Mouse (Mus musculus): Measurements from ENCODE around the gene Prima1. TPM values are rescaled to one million over a fixed set of nuclear protein-coding genes. Genes with fewer than 3 reads are reported as not detected.

The Prima1 gene
- polyA plus RNA-seq, 1 experiment from 2014 or later = 1.1 TPM

GRCm38 (mm10) chr12:103183057-103183456 lies 58.9 kb downstream of the Prima1 start:
- no peak overlapping the region for H3K9ac ChIP-seq
- peak; percentile 43; the same call in 1 of the 2 replicates for ATAC-seq
- H3K4me3 ChIP-seq (replicated peaks) = no peak overlapping the region
- WGBS = 12% methylated on average over 7 of the region's 7 CpGs
- no peak overlapping the region for H3K27ac ChIP-seq
- H3K36me3 ChIP-seq = no peaks in the 10 kb centered on the region
- H3K4me2 ChIP-seq (replicated peaks) = no peak overlapping the region
- no peaks in the 10 kb centered on the region for H3K4me1 ChIP-seq (replicated peaks)
- H3K9me3 ChIP-seq = no peaks in the 10 kb centered on the region
- no peaks in the 10 kb centered on the region for H3K27me3 ChIP-seq (replicated peaks)

- H3K36me3 ChIP-seq = no peaks in the 10 kb centered on the region
- H3K9me3 ChIP-seq = no peaks in the 10 kb centered on the region
- no peaks in the 10 kb centered on the region for H3K27me3 ChIP-seq (replicated peaks)
- no peak for ATAC-seq
- no peak overlapping the region for H3K4me2 ChIP-seq (replicated peaks)
- no peak overlapping the region for H3K4me3 ChIP-seq (replicated peaks)
- WGBS = 56% methylated on average over 12 of the region's 12 CpGs
- no peak overlapping the region for H3K27ac ChIP-seq
- H3K9ac ChIP-seq = no peak overlapping the region
- no peaks in the 10 kb centered on the region for H3K4me1 ChIP-seq (replicated peaks)
Measured at GRCm38 (mm10) chr12:103168892-103169291, 73.1 kb downstream of the Prima1 start.

- Histone ChIP-seq H3K27me3 (replicated peaks) (no peaks in the 10 kb centered on the region), H3K27ac (no peak overlapping the region), H3K36me3 (no peaks in the 10 kb centered on the region), H3K9me3 (no peaks in the 10 kb centered on the region), H3K9ac (no peak overlapping the region), H3K4me2 (replicated peaks) (no peak overlapping the region), H3K4me3 (replicated peaks) (no peak overlapping the region), H3K4me1 (replicated peaks) (no peaks in the 10 kb centered on the region)
- WGBS = 68% methylated on average over 14 of the region's 14 CpGs
- ATAC-seq = no peak
Measured at GRCm38 (mm10) chr12:103164101-103165030, 77.6 kb downstream of the Prima1 start.

GRCm38 (mm10) chr12:103163596-103163995 lies 78.4 kb downstream of the Prima1 start:
- H3K27ac ChIP-seq = no peak overlapping the region
- no peak overlapping the region for H3K9ac ChIP-seq
- no peaks in the 10 kb centered on the region for H3K36me3 ChIP-seq
- no peaks in the 10 kb centered on the region for H3K9me3 ChIP-seq
- no peak for ATAC-seq
- WGBS = 84% methylated on average over 10 of the region's 10 CpGs
- H3K4me3 ChIP-seq (replicated peaks) = no peak overlapping the region
- H3K4me2 ChIP-seq (replicated peaks) = no peak overlapping the region
- no peaks in the 10 kb centered on the region for H3K27me3 ChIP-seq (replicated peaks)
- no peaks in the 10 kb centered on the region for H3K4me1 ChIP-seq (replicated peaks)

GRCm38 (mm10) chr12:103160721-103161120 lies 81.2 kb downstream of the Prima1 start:
- H3K4me1 ChIP-seq (replicated peaks) = no peaks in the 10 kb centered on the region
- ATAC-seq = no peak
- WGBS = 85% methylated on average over 4 of the region's 4 CpGs
- no peaks in the 10 kb centered on the region for H3K27me3 ChIP-seq (replicated peaks)
- no peak overlapping the region for H3K4me3 ChIP-seq (replicated peaks)
- no peak overlapping the region for H3K9ac ChIP-seq
- no peaks in the 10 kb centered on the region for H3K9me3 ChIP-seq
- H3K27ac ChIP-seq = no peak overlapping the region
- H3K36me3 ChIP-seq = no peaks in the 10 kb centered on the region
- H3K4me2 ChIP-seq (replicated peaks) = no peak overlapping the region

DNA sequence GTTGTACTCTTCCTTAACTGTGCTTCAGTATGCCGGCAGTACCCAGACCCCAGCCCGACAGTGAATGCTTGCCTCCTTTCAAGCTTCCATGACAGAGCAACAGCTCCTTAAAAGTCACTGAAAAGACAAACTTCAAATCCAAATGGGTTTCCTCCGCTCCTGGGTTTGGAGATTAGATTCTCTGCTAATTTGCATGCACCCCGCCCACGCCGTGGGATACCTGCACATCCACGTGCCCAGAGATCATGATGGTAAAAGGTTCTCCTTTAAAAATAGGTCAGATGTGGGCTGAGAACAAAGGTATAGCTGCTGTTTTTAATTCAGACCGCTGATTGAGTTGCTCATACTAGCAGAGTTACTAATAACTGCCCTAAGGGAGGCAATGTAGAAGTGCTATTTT lies 82.9 kb downstream of the Prima1 start:
- Histone ChIP-seq H3K9ac (no peak overlapping the region), H3K4me2 (replicated peaks) (no peak overlapping the region), H3K36me3 (no peaks in the 10 kb centered on the region), H3K4me1 (replicated peaks) (no peaks in the 10 kb centered on the region), H3K9me3 (no peaks in the 10 kb centered on the region), H3K27ac (no peak overlapping the region), H3K27me3 (replicated peaks) (no peaks in the 10 kb centered on the region), H3K4me3 (replicated peaks) (no peak overlapping the region)
- ATAC-seq = no peak
- 69% methylated on average over 8 of the region's 8 CpGs for WGBS

GRCm38 (mm10) chr12:103157129-103157910 lies 84.6 kb downstream of the Prima1 start:
- H3K4me1 ChIP-seq (replicated peaks) = no peaks in the 10 kb centered on the region
- H3K4me2 ChIP-seq (replicated peaks) = no peak overlapping the region
- H3K27me3 ChIP-seq (replicated peaks) = no peaks in the 10 kb centered on the region
- WGBS = 61% methylated on average over 18 of the region's 18 CpGs
- H3K4me3 ChIP-seq (replicated peaks) = no peak overlapping the region
- H3K27ac ChIP-seq = no peak overlapping the region
- H3K9me3 ChIP-seq = no peaks in the 10 kb centered on the region
- no peak for ATAC-seq
- no peaks in the 10 kb centered on the region for H3K36me3 ChIP-seq
- no peak overlapping the region for H3K9ac ChIP-seq

DNA sequence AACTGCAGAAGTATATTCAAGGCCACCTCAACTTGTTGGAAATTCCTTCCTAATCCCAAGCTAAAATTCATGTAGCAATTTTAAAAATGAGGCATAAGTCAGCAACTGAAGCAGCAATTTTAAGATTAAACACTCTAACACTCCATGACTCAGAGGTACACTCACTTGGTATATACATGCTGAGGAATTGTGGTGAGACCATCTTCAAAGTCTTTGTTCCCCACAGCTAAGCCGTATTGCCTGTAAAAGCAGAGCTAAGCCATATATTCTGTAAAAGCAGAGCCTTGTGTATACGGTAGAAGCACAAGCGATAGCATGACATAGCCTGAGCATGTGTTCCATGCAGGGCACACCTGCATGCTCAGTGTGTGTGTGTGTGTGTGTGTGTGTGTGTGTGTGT lies 86.5 kb downstream of the Prima1 start:
- H3K4me1 ChIP-seq (replicated peaks) = no peaks in the 10 kb centered on the region
- 68% methylated on average over 3 of the region's 3 CpGs for WGBS
- no peaks in the 10 kb centered on the region for H3K9me3 ChIP-seq
- no peak overlapping the region for H3K9ac ChIP-seq
- no peak overlapping the region for H3K4me3 ChIP-seq (replicated peaks)
- H3K27me3 ChIP-seq (replicated peaks) = no peaks in the 10 kb centered on the region
- H3K4me2 ChIP-seq (replicated peaks) = no peak overlapping the region
- ATAC-seq = no peak
- no peaks in the 10 kb centered on the region for H3K36me3 ChIP-seq
- no peak overlapping the region for H3K27ac ChIP-seq

DNA sequence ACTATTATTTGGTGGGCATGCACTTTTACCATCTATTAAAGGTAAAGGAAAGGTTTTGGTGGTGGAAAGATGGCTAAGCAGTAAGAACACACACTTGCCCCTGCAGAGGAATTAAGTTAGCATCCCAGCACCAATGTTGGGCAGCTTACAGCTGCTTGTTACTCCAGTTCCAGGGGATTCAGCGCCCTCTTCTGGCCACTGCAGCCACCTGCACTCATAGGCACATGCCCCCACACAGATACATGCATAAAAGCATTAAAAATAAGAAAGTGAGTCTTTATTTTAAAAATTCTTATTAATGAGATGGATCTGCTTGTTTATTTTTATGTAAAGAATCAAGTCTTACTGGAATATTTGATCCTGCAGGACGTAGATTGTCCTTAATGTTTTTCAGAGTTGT lies 87.0 kb downstream of the Prima1 start:
- no peak for ATAC-seq
- H3K36me3 ChIP-seq = no peaks in the 10 kb centered on the region
- H3K27ac ChIP-seq = no peak overlapping the region
- no peak overlapping the region for H3K4me3 ChIP-seq (replicated peaks)
- H3K27me3 ChIP-seq (replicated peaks) = no peaks in the 10 kb centered on the region
- WGBS = 72% methylated on average over 2 of the region's 2 CpGs
- H3K4me2 ChIP-seq (replicated peaks) = no peak overlapping the region
- H3K9ac ChIP-seq = no peak overlapping the region
- H3K9me3 ChIP-seq = no peaks in the 10 kb centered on the region
- no peaks in the 10 kb centered on the region for H3K4me1 ChIP-seq (replicated peaks)

GRCm38 (mm10) chr12:103150247-103150646 lies 91.7 kb downstream of the Prima1 start:
- Histone ChIP-seq H3K9ac (no peak overlapping the region), H3K27me3 (replicated peaks) (no peaks in the 10 kb centered on the region), H3K36me3 (no peaks in the 10 kb centered on the region), H3K4me1 (replicated peaks) (no peaks in the 10 kb centered on the region), H3K9me3 (no peaks in the 10 kb centered on the region), H3K4me3 (replicated peaks) (no peak overlapping the region), H3K4me2 (replicated peaks) (no peak overlapping the region), H3K27ac (no peak overlapping the region)
- WGBS = 73% methylated on average over 2 of the region's 2 CpGs
- no peak for ATAC-seq
